Mouse (Mus musculus): ENCODE data around the gene Atrip.

The Atrip gene

DNA sequence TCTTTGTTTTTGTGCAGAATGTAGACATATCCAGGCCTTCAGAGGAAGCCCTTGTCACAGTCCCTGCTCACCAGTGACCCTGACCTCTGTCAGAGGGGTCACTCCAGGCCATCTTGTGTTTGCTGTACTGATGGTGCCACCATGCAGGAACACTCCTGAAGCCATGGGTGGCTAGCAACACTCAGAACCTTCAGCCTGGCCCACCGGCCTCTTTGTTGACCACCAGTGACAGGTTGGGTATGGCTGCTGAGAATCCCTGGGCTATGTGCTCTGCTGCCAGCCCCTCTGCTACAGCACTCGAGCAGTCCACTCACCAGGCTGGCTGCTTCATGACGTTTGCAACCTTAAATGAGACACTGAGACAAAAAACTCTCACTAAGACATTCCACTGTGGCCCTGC is 43.6 kb downstream of the Atrip start:
- no peak for DNase-seq

DNA sequence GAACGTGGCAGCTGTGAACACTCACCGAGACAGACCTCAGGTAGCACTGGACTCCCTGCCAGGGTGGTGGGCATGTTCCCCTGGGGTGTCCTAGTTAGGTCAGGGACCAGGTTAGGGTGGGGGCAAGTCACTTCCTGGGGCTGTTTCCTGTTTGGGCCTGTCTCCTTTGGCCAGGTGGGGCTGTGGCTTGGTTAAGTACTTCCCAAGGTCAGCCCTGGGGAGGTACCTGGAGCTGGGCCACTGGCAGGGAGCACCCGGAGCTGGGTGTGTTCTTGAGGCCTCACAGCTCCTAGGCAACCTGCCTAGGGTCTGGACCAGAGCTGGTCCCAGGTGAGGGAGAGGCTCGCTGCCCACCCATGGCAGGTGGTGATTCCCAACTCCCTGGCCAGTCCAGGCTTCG is 45.0 kb downstream of the Atrip start:
- no peak for DNase-seq

DNA sequence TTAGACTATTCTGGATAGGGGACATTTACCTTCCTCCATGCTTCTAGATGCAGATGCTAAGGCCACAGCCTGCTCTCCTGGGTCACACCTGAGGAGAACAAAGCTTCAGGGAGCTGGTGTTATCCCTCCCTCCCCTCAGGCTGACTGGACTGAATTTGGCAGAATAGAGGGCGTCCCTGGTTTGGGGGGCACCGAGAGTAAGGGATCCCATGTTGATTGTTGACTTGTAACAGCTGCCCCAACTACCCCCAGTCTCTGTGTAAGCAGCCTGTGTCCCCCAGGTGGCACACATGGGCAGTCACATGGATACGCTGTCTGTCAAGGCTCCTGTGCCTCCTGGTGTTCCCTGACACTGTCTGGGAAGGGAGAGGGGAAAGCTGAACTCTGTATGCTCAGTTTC is 45.5 kb downstream of the Atrip start:
- no peak for DNase-seq

DNA sequence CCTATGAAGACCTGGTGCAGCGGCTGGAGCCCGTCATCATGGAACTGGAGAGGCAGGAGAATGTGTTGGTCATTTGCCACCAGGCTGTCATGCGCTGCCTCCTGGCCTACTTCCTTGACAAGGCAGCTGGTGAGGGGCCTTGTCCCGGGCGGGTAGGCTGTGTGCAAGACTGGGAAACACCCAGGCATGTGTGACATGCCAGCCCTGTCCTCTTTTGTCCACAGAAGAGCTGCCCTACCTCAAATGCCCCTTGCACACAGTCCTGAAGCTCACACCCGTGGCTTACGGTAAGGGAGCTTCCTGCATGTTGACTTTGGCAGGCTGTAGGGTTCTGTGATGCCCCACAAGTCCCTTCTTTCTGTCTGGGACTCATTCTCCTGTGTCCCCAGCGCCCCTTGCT is 46.4 kb downstream of the Atrip start:
- no peak for DNase-seq

DNA sequence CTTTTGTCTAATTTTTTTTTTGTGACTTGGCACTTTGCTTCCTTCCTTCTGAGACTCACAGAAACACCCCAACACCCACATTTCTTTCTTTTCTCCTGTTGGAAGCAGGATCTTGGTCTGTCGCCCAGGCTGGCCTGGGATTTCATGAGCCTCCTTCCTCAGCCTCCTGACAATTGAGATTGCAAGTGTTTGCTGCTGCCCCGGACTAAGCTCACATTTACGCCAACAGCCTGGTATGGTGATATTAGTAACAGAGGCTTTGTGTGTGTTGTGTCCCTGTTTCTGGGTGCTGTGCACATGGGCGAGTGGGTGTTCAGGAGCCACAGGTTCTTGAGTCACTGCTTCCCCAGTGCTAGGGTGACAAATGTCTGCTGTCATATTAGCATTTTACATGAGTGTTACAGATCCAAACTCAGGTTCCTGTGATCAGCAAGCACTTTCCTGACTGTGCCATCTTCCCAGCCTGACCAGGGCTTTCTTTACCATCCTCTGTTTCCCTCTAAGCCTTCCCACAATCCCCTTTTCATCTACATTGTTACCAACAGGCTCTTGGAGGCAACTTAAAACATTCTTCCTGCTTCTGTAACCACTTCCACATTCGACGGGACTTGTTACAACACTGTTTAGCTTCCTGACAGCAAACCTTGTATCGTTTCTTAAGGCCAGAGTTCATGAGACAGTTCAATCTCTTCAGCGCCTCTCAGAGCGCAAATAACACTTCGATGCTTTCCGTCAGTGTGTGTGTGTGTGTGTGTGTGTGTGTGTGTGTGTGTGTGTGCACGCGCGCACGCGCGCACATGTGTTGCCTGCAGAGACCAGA is 50.8 kb downstream of the Atrip start:
- DNase-seq = no peak

DNA sequence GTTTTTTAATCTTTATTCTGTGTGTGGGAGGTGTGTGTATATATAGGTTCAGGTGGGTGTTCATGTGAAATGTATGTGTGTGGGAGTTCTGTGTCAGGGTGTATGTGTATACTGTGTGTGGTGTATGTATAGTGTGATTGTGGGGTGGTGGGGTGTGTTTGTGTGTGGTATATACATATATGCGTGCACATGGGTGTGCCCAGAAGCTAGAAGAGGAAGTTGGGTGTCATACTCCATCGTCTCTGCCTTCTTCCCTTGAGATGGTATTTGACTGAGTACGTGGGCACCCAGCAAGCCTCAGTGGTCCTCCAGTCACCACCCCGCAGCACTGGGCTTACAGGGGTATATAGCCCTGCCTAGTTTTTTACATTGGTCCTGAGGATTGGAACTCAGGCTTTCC is 52.5 kb downstream of the Atrip start:
- DNase-seq = no peak

GRCm38 (mm10) chr9:109016973-109017604 is 56.8 kb downstream of the Atrip start:
- no peak for DNase-seq

GRCm38 (mm10) chr9:109015397-109015796 is 58.5 kb downstream of the Atrip start:
- no peak for DNase-seq

DNA sequence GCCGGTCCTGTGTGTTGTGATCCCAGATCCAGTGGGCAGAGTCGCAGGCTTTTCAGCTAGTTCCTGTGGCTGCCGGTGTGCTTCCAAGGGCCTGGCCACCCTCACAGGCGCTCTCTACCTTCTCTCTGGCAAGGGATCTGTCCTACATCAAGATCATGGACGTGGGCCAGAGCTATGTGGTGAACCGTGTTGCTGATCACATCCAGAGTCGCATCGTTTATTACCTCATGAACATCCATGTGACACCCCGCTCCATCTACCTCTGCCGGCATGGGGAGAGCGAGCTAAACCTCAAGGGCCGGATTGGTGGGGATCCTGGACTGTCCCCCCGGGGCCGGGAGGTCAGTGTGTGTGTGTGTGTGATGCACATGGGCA is 63.6 kb downstream of the Atrip start:
- DNase-seq = no peak

DNA sequence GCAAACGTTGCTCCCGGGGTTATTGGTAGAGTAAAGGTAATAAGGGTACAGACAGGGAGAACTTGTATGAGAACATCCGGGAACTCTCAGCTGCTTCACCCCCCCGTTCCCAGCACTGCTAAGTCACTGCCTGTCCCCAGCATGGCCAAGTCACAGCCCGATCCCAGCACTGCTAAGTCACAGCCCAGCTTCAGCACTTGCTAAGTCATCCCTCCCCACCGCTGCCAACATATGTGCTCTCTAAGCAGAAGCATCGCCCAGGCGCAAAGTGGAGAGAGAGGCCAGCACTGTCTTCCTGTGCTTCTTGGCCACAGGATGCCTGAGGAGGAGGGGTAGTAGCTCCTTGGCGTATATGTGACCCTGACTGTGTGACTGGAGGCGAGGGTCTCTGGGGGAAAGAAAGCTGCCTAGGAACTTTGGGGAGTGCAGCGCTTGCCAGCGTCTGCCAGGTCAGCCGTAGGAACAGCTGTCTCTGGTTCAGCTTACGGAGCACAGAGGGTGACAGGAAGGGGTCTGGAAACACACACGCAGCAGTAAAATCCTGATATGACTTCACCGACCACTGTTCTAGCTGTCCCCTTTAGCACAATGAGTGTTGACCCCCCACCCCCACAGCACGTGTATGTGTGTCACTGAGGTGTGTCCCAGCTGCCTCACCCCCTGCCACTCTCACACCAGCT is 64.1 kb downstream of the Atrip start:
- DNase-seq = no peak

- DNase-seq = no peak
Measured at GRCm38 (mm10) chr9:109008994-109009635, 64.8 kb downstream of the Atrip start.

- DNase-seq = no peak
Measured at GRCm38 (mm10) chr9:109008081-109008480, 65.8 kb downstream of the Atrip start.

Measured in kidney, adult 9 months (tissue).